Mouse (Mus musculus): ENCODE results near the gene Tmem156.

DNA sequence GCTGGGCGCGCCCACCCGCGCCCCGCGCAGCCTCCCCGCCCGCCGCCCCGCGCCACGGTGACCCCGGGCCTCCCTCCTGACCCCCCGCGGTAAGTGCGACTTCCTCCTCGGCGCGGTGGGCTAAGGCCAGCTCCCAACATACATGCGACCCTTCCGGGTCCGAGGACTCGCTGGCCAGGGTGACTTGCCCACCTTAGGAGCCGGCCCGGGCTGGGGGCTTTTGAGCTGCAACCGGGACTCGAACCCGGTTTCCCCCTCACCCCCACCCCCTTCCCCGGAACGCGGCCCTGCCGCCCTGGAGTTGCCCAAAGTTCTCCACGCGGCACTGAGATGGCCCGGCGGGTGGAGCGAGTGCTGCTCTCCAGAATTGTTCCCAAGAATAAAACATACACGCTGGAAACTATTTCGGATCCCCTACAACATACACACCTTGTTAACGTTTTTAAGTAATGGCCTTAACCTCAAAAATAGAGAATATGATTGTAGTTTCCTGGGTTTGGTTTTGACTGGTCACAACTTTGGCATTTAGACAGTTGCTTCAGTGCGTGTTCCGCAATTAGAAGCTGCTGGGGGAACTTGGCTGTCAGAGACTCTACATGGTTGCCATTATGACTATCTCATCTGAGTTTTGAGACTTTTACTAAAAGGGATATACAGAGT lies 16.0 kb upstream of the Tmem156 start:
- TF ChIP-seq CTCF (IDR thresholded peaks at IDR 0.05; ENCODE audit: control insufficient read depth, insufficient read depth, insufficient read length) (no peak), USF1 (IDR thresholded peaks at IDR 0.05; ENCODE audit: low read depth) (no peak), MAX (IDR thresholded peaks at IDR 0.05) (no peak), CEBPB (IDR thresholded peaks at IDR 0.05; ENCODE audit: low read depth) (no peak), FOSL1 (IDR thresholded peaks at IDR 0.05; ENCODE audit: insufficient read depth, low read length, poor library complexity, severe bottlenecking) (no peak)
